Mouse (Mus musculus) natural killer cell, adult 2 months (primary cell): ENCODE results near the gene Mgp.

Source experiments
- DNase-seq, 2 experiments: peaks; one replicate each; pipeline ENCODE4 v3.0.0; 2022; ENCODE audit warnings: low spot score in 2 of 2

Gene Mgp

DNA sequence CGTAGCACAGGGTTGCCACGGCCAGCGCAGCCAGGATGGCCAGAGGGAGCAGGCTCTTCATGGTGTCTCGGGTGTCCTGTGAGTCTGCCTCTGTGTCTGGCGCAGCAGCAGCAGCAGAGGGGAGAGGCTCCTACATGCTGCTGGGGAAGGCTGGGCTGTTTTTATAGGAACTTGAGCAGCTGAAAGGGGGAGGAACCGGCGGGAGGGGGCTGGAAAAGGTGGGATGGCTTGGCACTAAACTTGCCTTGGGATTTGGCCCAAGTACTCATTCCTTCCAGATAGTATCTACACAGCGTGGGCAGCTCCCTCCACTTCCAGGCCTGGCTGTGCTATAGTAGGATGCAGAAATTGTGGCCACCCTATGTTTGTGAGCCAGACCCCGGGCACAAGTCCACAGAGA is at the start of gene Mgp:
TSS of gene Mgp (minus strand) at position 154 of the 400 bp plus-strand sequence.
- DNase-seq: no peak

DNA sequence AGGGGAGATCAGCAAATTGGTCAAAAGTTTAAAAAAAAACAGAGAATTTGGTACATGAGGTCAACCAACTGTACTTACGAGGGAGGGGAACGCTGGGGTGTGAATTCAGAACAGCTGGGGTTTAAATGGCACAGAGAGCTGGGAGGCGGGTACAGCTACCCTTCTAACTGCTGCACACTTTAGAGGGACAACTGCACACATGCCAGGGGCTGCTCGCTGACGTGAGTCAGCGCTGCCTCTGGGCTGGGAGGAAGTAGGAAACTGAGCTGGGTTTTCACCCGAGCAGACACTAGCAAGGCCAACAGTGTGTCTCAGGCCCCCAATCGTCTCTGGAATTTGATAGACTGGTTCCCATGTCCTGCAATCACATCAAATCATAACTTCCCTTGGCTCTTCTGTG is 49.4 kb upstream of the Mgp start:
- no peak for DNase-seq

DNA sequence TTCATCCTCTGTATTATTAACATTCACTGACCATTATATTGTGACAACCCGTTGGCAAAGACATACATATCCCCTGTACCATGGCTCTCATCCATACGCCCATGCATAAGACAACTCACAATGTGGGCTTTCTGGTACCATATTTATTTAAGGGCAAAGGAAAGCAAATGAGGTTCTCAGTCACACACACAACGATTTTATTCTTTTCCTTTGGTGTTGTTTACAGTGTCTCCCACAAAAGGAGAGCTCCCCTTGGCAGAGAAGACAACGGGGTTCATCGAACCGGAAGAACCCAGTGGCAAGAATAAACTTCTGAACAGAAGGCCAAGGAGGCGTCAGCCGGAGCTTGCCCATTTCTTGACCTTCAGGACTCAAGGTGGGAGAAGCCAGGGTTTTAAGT is 47.9 kb upstream of the Mgp start, which contains the start of gene Pde6h:
TSS of gene Pde6h (plus strand) at position 301 of the 400 bp plus-strand sequence.
- no peak for DNase-seq

DNA sequence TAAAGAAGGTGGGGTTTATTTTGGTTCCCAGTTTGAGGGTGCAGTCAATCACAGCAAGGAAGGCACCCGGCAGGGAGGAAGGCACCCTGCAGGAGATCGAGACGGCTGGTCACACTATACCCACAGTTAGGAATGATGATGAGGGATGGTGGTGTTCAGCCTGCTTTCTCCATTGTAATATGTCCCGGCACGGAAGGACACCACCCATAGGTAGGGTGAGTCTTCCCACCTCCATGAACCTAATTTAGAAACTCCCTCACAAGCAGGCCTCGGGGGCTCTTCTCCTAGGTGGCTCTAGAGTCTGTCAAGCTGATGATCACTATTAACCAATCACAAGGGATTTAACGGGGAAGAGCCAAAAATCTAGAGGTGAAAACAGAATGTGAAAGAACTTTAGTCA is 47.2 kb upstream of the Mgp start:
- no peak for DNase-seq

DNA sequence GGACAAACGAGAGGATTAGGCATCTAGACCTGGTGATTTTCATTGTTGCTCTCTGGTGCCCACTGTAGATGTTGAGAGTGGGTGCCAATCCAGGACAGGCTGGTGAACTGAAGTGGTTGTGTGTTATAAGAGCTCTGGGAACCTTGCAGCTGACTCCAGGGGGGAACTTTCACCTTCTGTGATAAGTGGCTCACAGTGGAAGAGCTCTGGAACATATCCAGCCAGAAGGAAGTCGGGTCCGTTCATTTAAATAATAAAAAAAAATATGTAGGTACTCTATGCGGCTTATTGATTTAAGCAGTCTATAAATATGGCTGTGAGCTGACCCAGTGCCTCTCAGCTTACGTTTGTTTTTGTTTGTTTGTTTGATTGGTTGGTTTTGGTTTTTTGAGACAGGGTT is 46.5 kb upstream of the Mgp start, which contains the start of gene Erp27:
TSS of gene Erp27 (minus strand) at position 101 of the 400 bp plus-strand sequence.
- DNase-seq: no peak

DNA sequence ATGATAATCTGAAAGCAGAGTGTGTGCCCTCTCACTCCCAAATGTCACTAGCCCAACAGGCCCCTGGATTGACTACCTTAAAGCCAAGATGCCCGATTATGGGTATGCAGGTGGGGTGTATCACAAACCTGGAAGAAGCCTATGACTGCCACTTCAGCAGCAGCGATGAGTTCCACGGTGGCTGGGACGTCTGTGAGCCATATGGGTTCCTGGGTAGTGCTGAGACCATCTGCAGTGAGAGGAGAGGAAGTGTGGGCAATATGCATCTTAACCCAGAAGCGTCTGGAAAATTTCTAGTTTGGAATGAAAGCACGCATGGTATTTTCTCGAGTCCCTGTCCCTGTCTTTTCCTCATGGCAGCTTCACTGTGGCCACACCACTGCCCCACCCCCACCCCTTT is 46.0 kb upstream of the Mgp start:
- DNase-seq: no peak

DNA sequence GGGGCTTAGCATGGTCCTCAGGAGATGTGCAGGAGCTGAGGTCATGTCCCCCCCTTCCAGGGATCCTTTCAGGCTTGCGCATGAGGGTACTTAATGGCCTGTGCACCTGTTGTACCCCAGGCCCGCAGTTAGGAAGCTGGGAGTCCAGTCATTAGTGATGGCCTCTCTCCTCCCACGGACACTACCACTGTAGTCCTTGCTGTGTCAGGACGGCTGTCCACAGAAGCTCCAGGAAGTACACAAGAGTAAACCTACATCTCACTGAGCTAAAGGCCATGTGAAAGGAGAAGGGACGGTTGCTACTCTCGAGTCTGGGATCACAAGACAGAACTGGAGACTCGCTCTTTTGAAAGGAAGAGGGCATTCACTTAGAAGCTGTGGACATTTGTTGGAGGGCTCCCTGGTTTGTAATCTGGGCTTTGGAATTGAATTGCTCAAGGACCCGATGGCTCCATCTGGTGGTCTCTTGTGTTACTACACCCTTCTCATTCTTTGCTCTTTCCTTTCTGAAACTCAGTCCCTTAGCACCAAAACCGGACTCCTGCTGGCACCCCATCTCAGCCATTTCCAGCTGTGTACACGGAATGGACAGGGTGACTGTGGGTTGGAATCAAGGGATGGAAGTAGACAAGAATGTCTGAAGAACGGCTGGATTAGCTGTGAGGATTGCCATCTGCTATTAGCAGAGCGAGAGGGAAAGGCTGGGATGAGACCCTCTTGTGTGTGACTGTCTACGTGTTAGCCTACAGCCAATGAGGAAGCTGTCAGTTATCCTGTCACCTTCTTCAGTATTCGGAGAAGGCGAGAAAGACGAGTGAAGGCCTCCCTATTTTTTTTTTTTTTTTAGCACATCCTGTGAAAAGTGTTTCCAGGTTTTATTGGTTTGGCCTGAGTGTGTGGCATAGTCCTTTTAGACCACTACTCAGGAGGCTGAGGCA is 45.0 kb upstream of the Mgp start:
- DNase-seq: peak; percentile 50 to 64

DNA sequence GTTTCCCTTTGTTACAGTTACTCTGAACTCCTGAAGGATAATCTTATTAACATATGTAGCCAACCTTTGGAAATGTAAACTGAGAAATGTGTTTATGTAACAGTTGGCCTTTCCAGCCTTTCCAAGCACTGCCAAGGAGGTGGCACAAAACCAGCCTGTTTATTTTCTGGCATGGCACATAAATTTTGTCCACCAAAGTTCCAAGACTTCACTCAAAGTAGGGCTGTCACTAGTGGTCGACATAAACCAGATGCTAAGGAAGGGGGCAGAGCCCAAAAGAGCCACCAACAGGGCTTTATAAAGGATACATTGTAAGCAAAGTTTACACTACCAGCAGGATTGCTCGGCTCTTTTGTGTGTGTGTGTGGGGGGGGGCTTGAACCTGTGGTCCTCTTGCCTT is 42.3 kb upstream of the Mgp start:
- DNase-seq: no peak

DNA sequence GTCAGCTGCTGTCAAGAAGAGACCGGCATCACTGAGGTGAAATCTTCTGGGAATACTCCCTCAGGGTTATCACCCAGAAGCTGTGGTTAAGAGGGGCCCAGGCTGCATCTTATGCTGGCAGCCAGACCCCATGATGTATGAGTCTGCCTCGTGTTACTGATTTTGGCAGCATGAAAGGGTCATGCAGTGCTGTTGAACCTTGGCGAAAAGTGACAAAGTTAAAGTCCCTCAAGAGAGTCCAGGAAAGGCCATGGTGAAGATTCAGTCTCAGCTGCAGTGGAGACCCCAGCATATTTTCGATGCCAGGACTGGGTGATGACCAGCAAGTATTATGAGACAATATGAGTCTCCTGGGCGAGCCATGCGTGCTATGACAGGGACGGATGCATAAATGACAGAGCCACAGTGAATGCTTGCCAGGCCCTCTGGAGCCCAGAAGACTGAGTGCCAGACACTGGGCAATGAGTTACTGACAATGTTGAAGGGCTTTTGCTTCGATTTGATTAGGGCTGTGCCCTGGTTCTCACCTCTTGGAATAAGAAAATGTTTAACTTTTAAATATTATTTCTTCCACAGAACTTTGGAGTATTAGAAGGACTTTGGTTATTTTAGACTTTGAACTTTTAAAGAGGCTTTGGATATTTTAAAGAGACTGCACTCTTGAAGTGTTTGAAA is 40.2 kb upstream of the Mgp start:
- DNase-seq: no peak

DNA sequence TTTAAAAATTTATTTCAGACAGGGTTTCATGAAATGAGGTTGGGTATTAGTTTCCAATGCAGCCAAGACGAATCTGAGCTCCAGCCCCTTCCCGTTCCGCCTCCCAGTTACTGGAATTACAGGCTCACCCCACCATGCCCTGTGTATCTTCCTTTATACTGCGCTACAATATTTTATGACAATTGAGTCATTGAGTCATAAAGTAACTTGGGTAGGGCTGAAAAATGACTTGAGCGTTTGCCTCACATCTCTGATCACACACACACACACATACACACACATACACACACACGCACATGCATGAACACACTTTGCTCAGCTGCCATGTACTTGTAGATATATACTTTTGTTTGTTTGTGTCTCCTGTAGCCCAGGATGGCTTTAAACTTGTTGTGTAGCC is 38.6 kb upstream of the Mgp start:
- no peak for DNase-seq

DNA sequence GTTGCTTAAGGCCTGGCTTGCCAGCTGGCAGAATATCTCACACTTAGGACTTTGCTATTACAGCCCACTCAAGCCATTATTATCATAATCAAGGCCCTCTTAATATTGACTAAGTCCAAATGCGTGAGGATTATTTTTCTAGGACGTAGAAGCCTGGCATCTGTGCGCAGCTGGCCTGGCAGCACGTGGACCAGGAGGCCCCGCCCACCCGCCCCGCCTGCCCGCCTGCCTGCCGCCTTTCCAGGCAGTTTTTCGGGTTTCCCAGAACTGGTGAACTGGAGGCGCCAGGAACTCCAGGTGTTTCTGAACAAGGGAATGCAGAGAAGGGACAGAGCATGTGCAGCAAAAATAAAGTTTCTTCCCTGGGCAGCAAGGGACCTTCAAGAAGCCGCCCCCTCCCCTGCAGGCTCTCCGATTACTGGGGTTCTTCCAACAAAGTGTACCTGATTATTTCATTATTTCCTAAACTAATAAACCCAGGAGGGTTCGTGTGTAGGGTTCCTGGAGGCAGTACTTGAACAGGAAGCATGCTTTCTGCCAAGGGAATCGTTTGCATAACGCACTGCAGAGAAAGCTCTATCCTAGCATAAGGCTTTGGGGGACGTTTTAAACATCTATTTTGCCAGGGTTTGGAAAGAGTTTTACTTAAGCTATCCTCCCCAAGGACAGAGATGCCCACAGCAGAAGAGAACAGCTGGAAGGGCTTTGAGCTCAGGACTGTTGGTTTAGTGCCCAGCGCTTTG is 37.9 kb upstream of the Mgp start:
- no peak for DNase-seq

DNA sequence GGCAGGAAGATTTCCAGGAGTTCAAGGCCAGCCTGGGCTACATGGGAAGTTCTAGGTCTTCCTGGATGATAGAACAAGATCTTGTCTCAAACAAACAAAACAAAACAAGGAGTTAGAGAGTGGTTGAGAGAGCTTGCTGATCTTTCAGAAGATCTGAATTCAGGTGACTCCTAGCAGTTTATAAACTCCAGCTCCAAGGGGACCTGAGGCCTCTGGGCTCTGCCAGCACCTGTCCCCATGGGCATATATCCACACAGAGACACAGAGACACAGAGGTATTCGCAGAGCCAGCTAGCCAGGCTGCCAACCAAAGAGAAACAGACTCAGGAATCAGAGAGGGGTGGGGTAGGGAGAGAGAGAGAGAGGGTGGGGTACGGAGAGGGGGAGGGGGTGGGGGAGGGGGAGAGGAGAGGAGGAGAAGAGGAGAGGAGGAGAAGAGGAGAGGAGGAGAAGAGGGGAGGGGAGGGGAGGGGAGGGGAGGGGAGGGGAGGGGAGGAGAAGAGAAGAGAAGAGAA is 37.2 kb upstream of the Mgp start:
- no peak for DNase-seq

DNA sequence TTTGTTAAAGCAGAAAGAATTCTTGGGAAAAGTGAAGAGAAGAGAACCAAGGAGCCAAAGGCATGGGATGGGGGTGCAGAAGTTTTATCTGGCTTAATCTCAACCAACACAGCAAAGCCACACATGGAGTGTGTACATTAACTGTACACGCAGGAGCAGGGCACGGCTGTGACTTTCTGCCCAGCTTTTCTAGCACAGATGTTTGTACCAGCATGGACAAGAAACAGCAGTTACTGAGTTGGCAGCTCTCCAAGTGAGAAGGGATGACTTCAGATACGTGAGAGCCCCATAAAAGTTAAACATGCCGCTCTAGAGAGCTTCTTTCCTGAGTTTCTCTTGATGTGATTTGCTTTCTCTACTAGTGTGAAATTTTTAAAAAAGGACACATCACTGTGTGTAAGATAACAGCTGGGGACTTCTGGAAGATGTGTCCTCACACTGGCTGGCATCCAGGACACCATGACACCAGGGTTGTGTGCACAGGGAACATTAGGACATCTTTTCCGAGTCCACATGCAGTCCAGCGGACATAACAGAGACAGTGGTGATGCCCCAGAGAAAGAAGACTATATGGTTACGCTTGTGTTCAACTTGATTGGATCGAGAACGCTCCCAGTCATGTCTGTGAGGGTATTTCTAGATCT is 34.7 kb upstream of the Mgp start:
- DNase-seq: no peak

DNA sequence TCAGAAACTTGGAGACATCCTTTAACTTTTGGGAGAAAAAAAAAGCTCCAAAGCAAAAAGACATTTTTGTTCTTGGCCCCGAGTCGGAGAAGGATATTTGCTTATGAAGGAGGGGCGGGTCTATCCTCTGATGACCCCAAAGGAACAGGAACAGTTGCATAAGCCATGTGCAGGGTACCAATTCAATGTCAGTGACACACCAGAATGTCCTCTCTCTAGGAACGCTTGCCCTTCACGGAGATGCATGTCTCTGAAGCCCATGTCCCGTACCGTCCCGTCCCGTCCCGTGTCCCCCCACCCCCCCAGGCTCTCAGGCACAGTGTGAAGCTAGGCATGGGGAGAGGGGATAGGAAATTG is 31.3 kb upstream of the Mgp start:
- no peak for DNase-seq

DNA sequence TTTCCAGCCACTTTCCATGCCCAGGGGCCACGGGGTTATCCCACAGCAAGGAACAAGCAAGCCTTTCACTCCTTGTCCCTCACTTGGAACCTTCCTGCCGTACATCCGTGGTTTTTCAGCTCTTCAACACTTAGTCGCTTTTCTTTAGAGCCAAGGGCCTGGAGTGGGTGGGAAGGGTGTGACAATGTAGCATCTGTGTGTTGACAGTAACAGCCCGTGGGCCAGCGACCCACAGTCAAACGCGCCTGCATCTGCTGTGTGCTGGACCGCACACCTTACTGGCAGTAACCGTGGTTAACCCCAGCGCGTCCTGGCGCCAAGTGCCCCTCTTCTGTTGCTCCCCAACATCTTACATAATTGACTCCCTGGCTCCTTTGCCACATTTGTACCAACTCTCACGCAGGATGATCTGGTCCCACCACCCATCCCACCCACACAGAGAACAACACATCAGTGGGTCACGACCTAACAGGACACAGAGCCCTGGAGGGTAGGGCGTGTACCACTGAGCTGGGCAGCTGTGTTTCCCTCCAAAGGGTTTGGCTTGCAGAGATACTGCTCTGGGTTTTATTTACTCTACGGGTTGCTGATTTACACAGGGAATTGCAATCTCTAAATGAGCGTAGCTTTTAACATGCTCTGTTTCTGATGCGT is 30.8 kb upstream of the Mgp start:
- no peak for DNase-seq

DNA sequence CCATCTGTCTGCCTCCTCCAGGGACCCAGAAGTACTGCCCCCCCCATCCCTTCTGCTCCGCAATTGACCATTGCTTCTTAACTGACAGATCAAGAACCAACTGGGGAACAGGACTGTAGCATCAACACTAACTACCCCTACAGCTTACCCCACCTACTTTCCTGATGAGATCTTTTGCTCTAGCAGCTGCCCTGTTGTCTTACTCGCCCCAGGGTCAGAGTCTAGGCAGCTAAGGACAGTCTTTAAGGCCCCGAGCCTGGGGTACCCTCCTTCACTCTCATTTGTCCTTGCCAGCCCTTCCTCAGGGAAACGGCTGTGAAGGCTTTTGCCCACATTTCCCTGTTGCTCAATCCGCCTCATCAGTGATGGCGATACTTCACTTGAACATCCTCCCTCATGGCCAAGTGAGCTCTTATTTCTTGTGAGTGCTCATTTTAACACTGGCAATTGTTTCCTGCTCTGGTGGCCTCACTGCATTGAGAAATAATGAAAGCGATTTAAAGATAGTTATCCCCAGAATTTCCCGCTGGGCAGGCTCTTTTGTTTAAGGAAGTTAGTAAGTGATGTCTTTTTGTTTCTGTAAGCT is 28.4 kb upstream of the Mgp start:
- no peak for DNase-seq

DNA sequence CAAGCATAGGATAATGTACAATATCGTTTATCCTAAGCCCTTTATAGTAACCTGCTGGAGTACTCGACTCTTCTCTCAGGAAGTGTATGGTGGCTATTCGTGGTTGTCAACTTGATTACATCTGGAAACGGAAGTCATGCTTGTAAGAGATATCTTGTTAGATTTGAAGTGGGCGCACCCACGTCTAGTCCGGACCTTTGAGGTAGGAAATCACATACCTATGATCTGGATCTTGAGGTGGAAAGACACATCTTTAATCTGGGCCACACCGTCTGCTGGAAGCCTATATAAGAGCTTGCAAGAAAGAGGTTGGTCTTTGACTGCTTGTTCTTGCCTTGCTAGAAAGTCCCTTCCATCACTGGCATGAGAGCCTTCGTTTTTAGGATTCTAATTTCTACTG is 26.9 kb upstream of the Mgp start:
- no peak for DNase-seq

DNA sequence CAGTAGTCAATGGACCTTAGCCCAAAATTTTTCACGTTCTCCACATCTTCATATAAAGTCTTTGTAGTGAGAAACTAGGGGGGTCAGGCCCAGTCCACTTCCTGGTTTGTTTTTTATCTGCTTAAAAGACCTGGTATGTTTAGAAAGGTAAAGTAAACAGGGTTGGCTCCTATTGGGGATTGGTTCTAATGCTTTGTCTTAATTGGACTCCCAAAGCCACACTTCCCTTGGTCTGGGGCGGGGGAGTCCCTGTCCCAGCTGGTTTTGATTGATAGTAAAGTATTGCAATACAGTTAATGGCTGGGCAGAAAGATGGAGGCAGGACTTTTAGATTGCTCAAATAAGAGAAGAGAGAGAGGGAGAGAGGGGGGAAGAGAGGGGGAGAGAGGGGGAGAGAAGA is 25.4 kb upstream of the Mgp start:
- peak in 1 of 2 experiments; percentile 5 for DNase-seq

DNA sequence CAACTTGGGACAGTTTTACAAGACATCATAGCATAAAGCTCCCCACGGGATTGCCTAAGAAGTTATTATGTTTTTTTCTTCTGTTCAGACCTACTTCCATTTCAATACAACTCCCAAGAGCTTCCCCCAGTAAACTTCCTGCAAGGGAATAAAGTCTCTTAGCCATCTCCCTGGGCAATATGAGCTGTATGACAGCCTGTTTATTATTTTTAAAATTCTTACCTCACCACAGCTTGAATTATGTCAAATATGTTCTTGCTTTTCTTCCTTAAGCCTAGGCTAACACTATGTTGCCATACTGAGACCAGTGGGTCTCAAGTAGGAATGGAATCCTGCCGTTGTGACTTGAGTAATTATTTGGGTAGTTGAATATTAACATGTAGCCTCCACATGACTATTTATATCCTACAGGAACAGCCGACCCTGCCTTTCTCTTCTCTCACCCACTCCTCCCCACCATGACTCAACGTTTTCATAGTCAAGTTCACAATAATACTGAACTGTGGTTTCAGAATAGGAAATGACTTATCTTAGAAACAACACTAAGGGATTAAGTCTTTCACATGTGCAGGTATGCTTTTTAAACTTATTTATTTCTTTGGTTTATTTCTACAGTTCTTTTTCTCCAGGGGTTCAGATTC is 24.9 kb upstream of the Mgp start:
- peak in 1 of 2 experiments; percentile 6 for DNase-seq

DNA sequence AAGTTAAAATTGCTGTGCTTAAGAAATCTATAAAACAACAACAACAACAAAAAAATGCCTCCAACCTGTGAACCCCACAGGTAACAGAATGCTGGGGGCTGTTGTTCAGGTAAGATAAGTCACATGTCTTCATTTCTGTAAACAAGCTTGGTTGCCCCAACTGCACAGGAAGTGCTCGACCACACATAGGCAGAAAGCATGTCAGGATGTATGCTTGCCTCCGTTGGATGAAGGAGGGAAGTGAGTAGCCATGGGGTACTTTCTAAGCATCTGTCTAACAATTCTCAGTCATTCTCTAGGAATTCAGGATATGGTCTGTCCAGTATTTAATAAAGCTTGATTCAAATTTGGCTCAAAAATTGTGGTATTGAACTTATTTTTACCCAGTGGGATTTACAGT is 23.3 kb upstream of the Mgp start:
- DNase-seq: peak in 1 of 2 experiments; percentile 28
